Mouse (Mus musculus): ENCODE data around the gene 4933411K16Rik. TPM values are rescaled to one million over a fixed set of nuclear protein-coding genes. Genes with fewer than 3 reads are reported as not detected.
A peak's percentile ranks its signal among the peaks of the same experiment; 100 is the strongest.

The 4933411K16Rik gene
- polyA plus RNA-seq, 1 experiment from 2014 or later: not detected

- ATAC-seq: no peak; the same call in 1 of the 2 replicates
- Histone ChIP-seq H3K9ac (peak overlapping the region; percentile 85), H3K4me2 (peak overlapping the region; percentile 93), H3K27ac (peak overlapping the region; percentile 53), H3K27me3 (no peaks in the 10 kb centered on the region), H3K4me3 (peak overlapping the region; percentile 89), H3K36me3 (ENCODE audit: poor library complexity, severe bottlenecking) (no peaks in the 10 kb centered on the region), H3K9me3 (replicated peaks) (no peaks in the 10 kb centered on the region), H3K4me1 (peaks cover 19% of the 10 kb centered on the region)
- WGBS: 6% methylated on average over 10 of the region's 10 CpGs
These were observed 33.6 kb downstream of the 4933411K16Rik start for GRCm38 (mm10) chr19:42085690-42086089.

DNA sequence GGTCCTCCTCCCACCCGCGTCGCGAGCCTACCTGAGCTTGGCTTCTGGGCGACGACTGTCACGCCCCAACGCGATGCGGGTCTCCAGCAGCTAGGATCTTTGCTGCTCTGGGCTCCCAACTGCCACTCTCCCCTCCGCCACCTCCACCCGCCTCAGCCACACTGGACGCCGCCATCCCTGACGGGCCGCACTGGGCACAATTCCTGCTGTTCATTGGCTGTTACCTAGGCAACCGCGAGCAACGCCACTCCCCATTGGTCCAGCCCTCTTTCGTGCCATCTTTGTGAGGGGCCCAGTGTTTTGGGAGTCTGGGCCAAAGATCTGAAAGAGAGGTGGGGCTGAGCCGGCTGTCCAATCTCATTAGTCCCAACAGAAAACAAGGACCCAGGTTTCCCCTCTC is 34.1 kb downstream of the 4933411K16Rik start, which contains the start of gene Morn4:
Morn4 (minus strand) TSS at position 192 of the 400 bp plus-strand sequence.
- Histone ChIP-seq H3K36me3 (ENCODE audit: poor library complexity, severe bottlenecking) (no peaks in the 10 kb centered on the region), H3K9ac (peak within 1 kb of the TSS; percentile 85), H3K4me1 (peaks cover 22% of the 10 kb centered on the region), H3K4me2 (peak within 1 kb of the TSS; percentile 93), H3K27ac (peak within 1 kb of the TSS; percentile 66), H3K4me3 (peak within 1 kb of the TSS; percentile 89), H3K27me3 (no peaks in the 10 kb centered on the region), H3K9me3 (replicated peaks) (no peaks in the 10 kb centered on the region)
- 0% methylated on average over 21 of the region's 21 CpGs for WGBS
- peak; percentile 87 for ATAC-seq

DNA sequence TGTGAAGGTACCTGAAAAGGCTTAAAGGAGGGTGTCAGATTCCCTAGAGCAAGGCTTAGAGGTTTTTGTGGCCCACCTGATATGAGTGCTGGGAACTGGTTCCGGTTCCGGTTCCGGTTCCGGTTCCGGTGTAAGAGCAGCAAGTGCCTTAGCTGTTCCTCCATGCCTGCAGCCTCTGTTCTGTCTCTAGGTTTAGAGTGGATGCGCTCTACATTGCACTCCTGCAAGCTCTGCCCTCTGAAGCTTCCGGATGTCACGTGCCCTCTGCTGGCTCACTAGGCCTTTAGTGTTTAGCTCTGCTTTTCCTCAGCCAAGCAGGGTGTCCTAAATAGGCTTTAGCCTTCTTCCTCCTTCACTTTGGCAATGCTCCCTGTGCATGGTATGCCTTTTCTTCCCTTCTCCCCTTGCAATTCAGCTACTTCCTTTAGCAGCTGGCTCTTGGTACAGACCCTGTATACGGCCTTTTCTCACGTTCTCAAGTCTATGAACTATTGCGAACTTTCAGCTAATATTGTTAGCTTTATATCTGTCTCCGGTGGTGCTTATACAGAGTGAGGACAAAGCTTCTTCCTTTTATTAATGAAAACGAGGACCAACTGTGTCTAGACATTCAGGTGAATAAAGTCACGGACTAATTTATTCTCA is 37.2 kb downstream of the 4933411K16Rik start:
- peak overlapping the region; percentile 40; the same call in 1 of the 2 replicates for H3K9ac ChIP-seq
- 0 out of 2 replicates have a peak, but pooled peaks cover 8% of the 10 kb centered on the region for H3K36me3 ChIP-seq (ENCODE audit: poor library complexity, severe bottlenecking)
- H3K4me2 ChIP-seq: peak overlapping the region; percentile 64
- no peak for ATAC-seq
- 22% methylated on average over 14 of the region's 14 CpGs for WGBS
- peaks cover 37% of the 10 kb centered on the region for H3K4me1 ChIP-seq
- peak overlapping the region; percentile 52 for H3K27ac ChIP-seq
- H3K4me3 ChIP-seq: peak overlapping the region; percentile 94
- H3K9me3 ChIP-seq (replicated peaks): no peaks in the 10 kb centered on the region
- H3K27me3 ChIP-seq: no peaks in the 10 kb centered on the region

- Histone ChIP-seq H3K9ac (peak within 1 kb of the TSS; percentile 94), H3K36me3 (ENCODE audit: poor library complexity, severe bottlenecking) (0 out of 2 replicates have a peak, but pooled peaks cover 8% of the 10 kb centered on the region), H3K4me1 (peaks cover 37% of the 10 kb centered on the region), H3K27ac (peak within 1 kb of the TSS; percentile 83), H3K9me3 (replicated peaks) (no peaks in the 10 kb centered on the region), H3K4me2 (peak within 1 kb of the TSS; percentile 91), H3K27me3 (no peaks in the 10 kb centered on the region), H3K4me3 (peak within 1 kb of the TSS; percentile 94)
- peak; percentile 99 for ATAC-seq
- 1% methylated on average over 50 of the region's 55 CpGs for WGBS
These were observed 37.9 kb downstream of the 4933411K16Rik start, which contains the start of gene Pi4k2a for GRCm38 (mm10) chr19:42089748-42090595. Gene Pi4k2a, plus strand, starts transcription at chr19:42090470.

GRCm38 (mm10) chr19:42090637-42091141 is 38.6 kb downstream of the 4933411K16Rik start:
- Histone ChIP-seq H3K4me2 (peak overlapping the region; percentile 91), H3K27ac (peak overlapping the region; percentile 83), H3K9ac (peak overlapping the region; percentile 94), H3K4me1 (peaks cover 33% of the 10 kb centered on the region), H3K36me3 (ENCODE audit: poor library complexity, severe bottlenecking) (0 out of 2 replicates have a peak, but pooled peaks cover 8% of the 10 kb centered on the region), H3K27me3 (no peaks in the 10 kb centered on the region), H3K4me3 (peak overlapping the region; percentile 94), H3K9me3 (replicated peaks) (no peaks in the 10 kb centered on the region)
- ATAC-seq: peak; percentile 72
- under 1% methylated on average over 50 of the region's 52 CpGs for WGBS

DNA sequence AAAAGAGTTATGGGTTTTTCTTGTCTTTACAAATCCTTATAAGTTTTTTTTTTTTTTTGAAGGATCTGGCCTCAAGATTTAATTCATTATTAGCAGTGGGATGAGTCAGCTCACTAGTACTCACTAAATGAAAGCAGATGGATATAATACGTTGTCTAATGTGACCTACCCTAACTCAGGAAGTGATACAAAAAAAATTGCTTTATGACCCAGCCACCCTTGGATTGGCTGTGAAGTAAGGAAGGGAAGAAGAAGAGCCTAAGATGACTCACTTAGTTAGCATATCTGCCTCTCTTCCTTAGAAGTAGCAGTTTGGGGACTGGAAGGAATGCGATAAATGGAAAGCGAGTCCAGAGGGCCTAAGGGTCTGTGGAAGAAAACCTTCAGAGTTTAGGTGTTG is 47.4 kb downstream of the 4933411K16Rik start:
- Histone ChIP-seq H3K4me2 (no peak overlapping the region), H3K36me3 (ENCODE audit: poor library complexity, severe bottlenecking) (peaks cover 35% of the 10 kb centered on the region), H3K27me3 (no peaks in the 10 kb centered on the region), H3K4me1 (no peaks in the 10 kb centered on the region), H3K9ac (no peak overlapping the region), H3K9me3 (replicated peaks) (no peaks in the 10 kb centered on the region), H3K27ac (no peak overlapping the region), H3K4me3 (no peak overlapping the region)
- ATAC-seq: no peak
- WGBS: 96% methylated on average over 3 of the region's 3 CpGs

Other genes with a start within 250 kb of the 4933411K16Rik start
- gene Frat1, start 222.3 kb upstream of the 4933411K16Rik start, polyA plus RNA-seq (2015; fragmentation: Nextera tagmentation; extraction: Ambion mirVana): 25.7 and 27.3 TPM in 2 replicates
- 10.4 and 12.4 TPM in 2 replicates for gene Frat2, start 204.1 kb upstream of the 4933411K16Rik start, polyA plus RNA-seq (2015; fragmentation: Nextera tagmentation; extraction: Ambion mirVana)
- 15.8 and 18.1 TPM in 2 replicates for gene Rrp12, start 156.1 kb upstream of the 4933411K16Rik start, polyA plus RNA-seq (2015; fragmentation: Nextera tagmentation; extraction: Ambion mirVana)
- gene Pgam1, start 140.3 kb upstream of the 4933411K16Rik start, polyA plus RNA-seq (2015; fragmentation: Nextera tagmentation; extraction: Ambion mirVana): 505 and 567 TPM in 2 replicates
- gene Exosc1, start 118.8 kb upstream of the 4933411K16Rik start, polyA plus RNA-seq (2015; fragmentation: Nextera tagmentation; extraction: Ambion mirVana): 83.2 and 86.5 TPM in 2 replicates
- gene Zdhhc16, start 118.8 kb upstream of the 4933411K16Rik start, polyA plus RNA-seq (2015; fragmentation: Nextera tagmentation; extraction: Ambion mirVana): 86.5 and 96.5 TPM in 2 replicates
- 32.6 and 35.2 TPM in 2 replicates for gene Mms19, start 71.1 kb upstream of the 4933411K16Rik start, polyA plus RNA-seq (2015; fragmentation: Nextera tagmentation; extraction: Ambion mirVana)
- gene Ubtd1, start 70.5 kb upstream of the 4933411K16Rik start, polyA plus RNA-seq (2015; fragmentation: Nextera tagmentation; extraction: Ambion mirVana): 5.7 and 5.8 TPM in 2 replicates
- 0.15 and 0.21 TPM in 2 replicates for gene Ankrd2, start 16.2 kb upstream of the 4933411K16Rik start, polyA plus RNA-seq (2015; fragmentation: Nextera tagmentation; extraction: Ambion mirVana)
- gene Hoga1, start 6.6 kb upstream of the 4933411K16Rik start, polyA plus RNA-seq (2015; fragmentation: Nextera tagmentation; extraction: Ambion mirVana): 0.79 and 1.1 TPM in 2 replicates
- 114 and 118 TPM in 2 replicates for gene Morn4, start 34.1 kb downstream of the 4933411K16Rik start, polyA plus RNA-seq (2015; fragmentation: Nextera tagmentation; extraction: Ambion mirVana)
- 16.5 and 21.7 TPM in 2 replicates for gene Pi4k2a, start 38.2 kb downstream of the 4933411K16Rik start, polyA plus RNA-seq (2015; fragmentation: Nextera tagmentation; extraction: Ambion mirVana)
- gene Avpi1, start 76.8 kb downstream of the 4933411K16Rik start, polyA plus RNA-seq (2015; fragmentation: Nextera tagmentation; extraction: Ambion mirVana): 10.1 and 10.3 TPM in 2 replicates
- gene Marveld1, start 95.2 kb downstream of the 4933411K16Rik start, polyA plus RNA-seq (2015; fragmentation: Nextera tagmentation; extraction: Ambion mirVana): 1.7 and 2.0 TPM in 2 replicates
- gene Zfyve27, start 111.7 kb downstream of the 4933411K16Rik start, polyA plus RNA-seq (2015; fragmentation: Nextera tagmentation; extraction: Ambion mirVana): 43.5 and 45.6 TPM in 2 replicates
- 0.21 TPM in 1 of 2 replicates, not detected in the other for gene Sfrp5, start 150.0 kb downstream of the 4933411K16Rik start, polyA plus RNA-seq (2015; fragmentation: Nextera tagmentation; extraction: Ambion mirVana)
- gene Golga7b, start 195.3 kb downstream of the 4933411K16Rik start, polyA plus RNA-seq (2015; fragmentation: Nextera tagmentation; extraction: Ambion mirVana): 12.9 and 14.9 TPM in 2 replicates